Mouse (Mus musculus) myocyte (in vitro differentiated cells): ENCODE data around the gene Zcchc14.

Experiments
- CEBPB ChIP-seq: IDR thresholded peaks from 2 replicates; pipeline ENCODE4 v1.6.1; 2011; ENCODE audit warnings: mild to moderate bottlenecking, moderate library complexity; ENCODE audit not compliant: poor library complexity, insufficient read depth, severe bottlenecking
- E2F4 ChIP-seq: IDR thresholded peaks from one replicate; pipeline ENCODE4 v1.6.1; 2011; ENCODE audit warnings: mild to moderate bottlenecking, control low read depth, moderate library complexity; ENCODE audit not compliant: insufficient read depth
- MAX ChIP-seq: IDR thresholded peaks from one replicate; pipeline ENCODE4 v1.6.1; 2011; ENCODE audit warnings: low read depth, mild to moderate bottlenecking, control low read depth
- MYOD1 ChIP-seq, 3 experiments: IDR thresholded peaks; one replicate each; pipeline ENCODE4 v1.6.1; 2011; ENCODE audit warnings: control low read depth in 2 of 3, low read depth in 2 of 3, mild to moderate bottlenecking in 2 of 3, moderate library complexity in 1 of 3; ENCODE audit not compliant: insufficient read length in 2 of 3, control insufficient read depth in 1 of 3
- MYOG ChIP-seq, 3 experiments: IDR thresholded peaks; one replicate each; pipeline ENCODE4 v1.6.1; 2011; ENCODE audit warnings: control low read depth in 2 of 3, low read depth in 2 of 3, mild to moderate bottlenecking in 2 of 3; ENCODE audit not compliant: insufficient read length in 2 of 3, control insufficient read depth in 1 of 3, insufficient read depth in 1 of 3
- POLR2A ChIP-seq: IDR thresholded peaks from one replicate; pipeline ENCODE4 v1.6.1; 2011; ENCODE audit warnings: low read depth, mild to moderate bottlenecking, control low read depth, moderate library complexity; ENCODE audit not compliant: insufficient read length
- REST ChIP-seq: IDR thresholded peaks from one replicate; pipeline ENCODE4 v1.6.1; 2011; ENCODE audit warnings: mild to moderate bottlenecking, control low read depth, moderate library complexity; ENCODE audit not compliant: insufficient read depth, insufficient read length
- SRF ChIP-seq: IDR thresholded peaks from one replicate; pipeline ENCODE4 v1.6.1; 2011; ENCODE audit warnings: low read depth; ENCODE audit not compliant: control insufficient read depth, insufficient read length
- TCF12 ChIP-seq: IDR thresholded peaks from one replicate; pipeline ENCODE4 v1.6.1; 2011; ENCODE audit warnings: mild to moderate bottlenecking, control low read depth; ENCODE audit not compliant: poor library complexity, insufficient read depth, severe bottlenecking
- TCF3 ChIP-seq: IDR thresholded peaks from one replicate; pipeline ENCODE4 v1.6.1; 2011; ENCODE audit warnings: low read depth, control low read depth; ENCODE audit not compliant: insufficient read length
- USF1 ChIP-seq: IDR thresholded peaks from one replicate; pipeline ENCODE4 v1.6.1; 2011; ENCODE audit warnings: low read depth, mild to moderate bottlenecking, control low read depth, moderate library complexity

GRCm38 (mm10) chr8:121602860-121603259 lies 49.8 kb downstream of the Zcchc14 start:
- TF ChIP-seq POLR2A = no peak
- TF ChIP-seq USF1 = no peak
- no peak for TF ChIP-seq MYOG (IDR thresholded peaks at IDR 0.05; ENCODE audit: control insufficient read depth in 1 of 3, insufficient read depth in 1 of 3, insufficient read length in 2 of 3, low read depth in 2 of 3)
- no peak for TF ChIP-seq TCF12
- no peak for TF ChIP-seq E2F4
- TF ChIP-seq CEBPB = no peak
- no peak for TF ChIP-seq MAX
- TF ChIP-seq REST = no peak
- TF ChIP-seq SRF = no peak
- TF ChIP-seq MYOD1 (IDR thresholded peaks at IDR 0.05; ENCODE audit: control insufficient read depth in 1 of 3, insufficient read length in 2 of 3, low read depth in 2 of 3) = peak in 1 of 3 experiments; percentile 49
- no peak for TF ChIP-seq TCF3
